Mouse (Mus musculus): ENCODE measurements at regions not wholly inside any gene's neighbourhood (a gene's known extent, or its start where the extent isn't known, plus 50 kb on each side); places are given as distances from the start of the nearest gene placed in this dataset.

GRCm38 (mm10) chr15:59954345-59954744, 62.1 kb downstream of the 4933412E24Rik start:
- DNase-seq (ENCODE audit: low spot score), result peak; percentile 49

GRCm38 (mm10) chr15:59953857-59954256, 62.6 kb downstream of the 4933412E24Rik start:
- no peak for DNase-seq (ENCODE audit: low spot score)

GRCm38 (mm10) chr15:59950617-59951216, 65.7 kb downstream of the 4933412E24Rik start:
- DNase-seq (ENCODE audit: low spot score), result no peak

- no peak for DNase-seq (ENCODE audit: low spot score)
These were observed 71.2 kb downstream of the 4933412E24Rik start for GRCm38 (mm10) chr15:59945208-59945607.

- DNase-seq (ENCODE audit: low spot score), result no peak
These were observed 79.9 kb downstream of the 4933412E24Rik start for GRCm38 (mm10) chr15:59936486-59936885.

GRCm38 (mm10) chr15:59913860-59914259, 102.6 kb downstream of the 4933412E24Rik start:
- no peak for DNase-seq (ENCODE audit: low spot score)

GRCm38 (mm10) chr15:59908300-59908699, 108.1 kb downstream of the 4933412E24Rik start:
- no peak for DNase-seq (ENCODE audit: low spot score)

GRCm38 (mm10) chr15:59905832-59906797, 110.3 kb downstream of the 4933412E24Rik start:
- DNase-seq (ENCODE audit: low spot score), result peak; percentile 15

- no peak for DNase-seq (ENCODE audit: low spot score)
These were observed 111.7 kb downstream of the 4933412E24Rik start for GRCm38 (mm10) chr15:59904741-59905140.

- DNase-seq (ENCODE audit: low spot score), result no peak
These were observed 127.4 kb downstream of the 4933412E24Rik start for GRCm38 (mm10) chr15:59888996-59889395.

GRCm38 (mm10) chr15:59888131-59888459, 128.3 kb downstream of the 4933412E24Rik start:
- no peak for DNase-seq (ENCODE audit: low spot score)

- no peak for DNase-seq (ENCODE audit: low spot score)
These were observed 128.9 kb downstream of the 4933412E24Rik start for GRCm38 (mm10) chr15:59887381-59888130.

- no peak for DNase-seq (ENCODE audit: low spot score)
These were observed 130.4 kb downstream of the 4933412E24Rik start for GRCm38 (mm10) chr15:59886036-59886435.

GRCm38 (mm10) chr15:59882444-59882843, 134.0 kb downstream of the 4933412E24Rik start:
- no peak for DNase-seq (ENCODE audit: low spot score)

- no peak for DNase-seq (ENCODE audit: low spot score)
These were observed 136.0 kb downstream of the 4933412E24Rik start for GRCm38 (mm10) chr15:59880426-59880825.

GRCm38 (mm10) chr15:59879311-59879710, 137.1 kb downstream of the 4933412E24Rik start:
- no peak for DNase-seq (ENCODE audit: low spot score)

- no peak for DNase-seq (ENCODE audit: low spot score)
These were observed 140.1 kb downstream of the 4933412E24Rik start for GRCm38 (mm10) chr15:59876279-59876742.

GRCm38 (mm10) chr15:59866701-59867100, 149.7 kb downstream of the 4933412E24Rik start:
- DNase-seq (ENCODE audit: low spot score), result no peak

GRCm38 (mm10) chr15:59864746-59865499, 151.5 kb downstream of the 4933412E24Rik start:
- DNase-seq (ENCODE audit: low spot score), result no peak

GRCm38 (mm10) chr15:59852271-59853000, 164.0 kb downstream of the 4933412E24Rik start:
- DNase-seq (ENCODE audit: low spot score), result no peak

GRCm38 (mm10) chr15:59845158-59845739, 171.2 kb downstream of the 4933412E24Rik start:
- no peak for DNase-seq (ENCODE audit: low spot score)
